Mouse (Mus musculus): Measurements from ENCODE around the gene Rbbp4.

DNA sequence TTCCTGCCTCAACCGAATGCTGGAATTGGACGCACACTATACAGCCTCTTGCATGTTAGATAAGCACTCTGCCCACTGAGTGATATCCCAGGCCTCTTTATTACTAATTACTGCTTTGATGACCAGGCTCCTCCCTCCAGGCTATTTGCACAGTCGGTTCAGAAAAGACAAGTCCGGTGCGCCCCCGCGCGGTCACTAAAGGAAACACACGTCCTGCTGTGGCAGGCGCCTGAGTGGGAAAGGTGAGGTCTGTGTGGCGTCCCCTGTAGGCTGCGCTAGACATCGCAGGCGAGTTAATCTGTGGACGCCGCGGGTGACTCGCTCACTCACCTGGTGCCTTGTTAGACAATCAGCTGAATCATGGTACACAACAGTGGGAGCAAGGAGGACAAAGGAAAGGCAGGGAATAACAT is 58.7 kb downstream of the Rbbp4 start:
- 0 out of 2 replicates have a peak, but pooled peaks have one; percentile 59 for TF ChIP-seq MAFK (IDR thresholded peaks at IDR 0.05; ENCODE audit: insufficient read depth, low read depth, low read length)
- TF ChIP-seq ZNF384 (IDR thresholded peaks at IDR 0.05; ENCODE audit: low read depth, low read length) = peak; percentile 47; the same call in 1 of the 2 replicates
- TF ChIP-seq ZC3H11A (IDR thresholded peaks at IDR 0.05; ENCODE audit: borderline replicate concordance, low read depth, low read length) = peak; percentile 93; the same call in 1 of the 2 replicates
